Mouse (Mus musculus): Measurements from ENCODE around the gene Spata3. TPM values are rescaled to one million over a fixed set of nuclear protein-coding genes. Genes with fewer than 3 reads are reported as not detected.

Spata3 gene
- polyA plus RNA-seq, 1 experiment from 2014 or later, result not detected

- Histone ChIP-seq H3K27me3 (ENCODE audit: control insufficient read depth, insufficient read depth, low read length) (no peaks in the 10 kb centered on the region), H3K27ac (replicated peaks; ENCODE audit: low read depth, low read length) (no peak overlapping the region), H3K4me2 (ENCODE audit: low read depth, low read length) (no peak overlapping the region), H3K36me3 (replicated peaks; ENCODE audit: control insufficient read depth, insufficient read depth, low read depth, low read length) (peaks cover 2% of the 10 kb centered on the region), H3K4me3 (ENCODE audit: low read depth, low read length) (no peak overlapping the region), H3K9ac (replicated peaks; ENCODE audit: low read length) (no peak overlapping the region), H3K4me1 (ENCODE audit: control insufficient read depth, insufficient read depth, low read length) (no peaks in the 10 kb centered on the region), H3K9me3 (replicated peaks; ENCODE audit: control insufficient read depth, low read length) (no peaks in the 10 kb centered on the region)
- ATAC-seq (replicated peaks; ENCODE audit: insufficient number of reproducible peaks, low FRiP score, low TSS enrichment, low read depth), result no peak
- WGBS, result 95% methylated on average over 2 of the region's 2 CpGs
- no peak for DNase-seq (ENCODE audit: low spot score)
Observed at GRCm38 (mm10) chr1:86076565-86076964, 59.9 kb downstream of the Spata3 start.

Other genes with a start within 250 kb of the Spata3 start
- 1.3 and 1.7 TPM in 2 replicates for gene A630001G21Rik, start 238.2 kb upstream of the Spata3 start, polyA plus RNA-seq (2014; fragmentation: Nextera tagmentation; extraction: Ambion mirVana)
- 49.1 and 61.5 TPM in 2 replicates for gene Cab39, start 223.4 kb upstream of the Spata3 start, polyA plus RNA-seq (2014; fragmentation: Nextera tagmentation; extraction: Ambion mirVana)
- gene Itm2c, start 122.5 kb upstream of the Spata3 start, polyA plus RNA-seq (2014; fragmentation: Nextera tagmentation; extraction: Ambion mirVana), result 130 and 133 TPM in 2 replicates
- gene 4933407L21Rik, start 88.3 kb upstream of the Spata3 start, polyA plus RNA-seq (2014; fragmentation: Nextera tagmentation; extraction: Ambion mirVana), result not detected in 2 replicates
- gene Gpr55, start 55.8 kb upstream of the Spata3 start, polyA plus RNA-seq (2014; fragmentation: Nextera tagmentation; extraction: Ambion mirVana), result not detected in 2 replicates
- 0.25 and 0.40 TPM in 2 replicates for gene 2810459M11Rik, start 29.0 kb downstream of the Spata3 start, polyA plus RNA-seq (2014; fragmentation: Nextera tagmentation; extraction: Ambion mirVana)
- gene Psmd1, start 47.6 kb downstream of the Spata3 start, polyA plus RNA-seq (2014; fragmentation: Nextera tagmentation; extraction: Ambion mirVana), result 244 and 245 TPM in 2 replicates
- 0.10 TPM in 1 of 2 replicates, not detected in the other for gene Htr2b, start 95.2 kb downstream of the Spata3 start, polyA plus RNA-seq (2014; fragmentation: Nextera tagmentation; extraction: Ambion mirVana)
- gene Gm21972, start 116.8 kb downstream of the Spata3 start, polyA plus RNA-seq (2014; fragmentation: Nextera tagmentation; extraction: Ambion mirVana), result 0.89 and 0.90 TPM in 2 replicates
- gene Armc9, start 138.0 kb downstream of the Spata3 start, polyA plus RNA-seq (2014; fragmentation: Nextera tagmentation; extraction: Ambion mirVana), result 28.3 and 32.3 TPM in 2 replicates